Mouse (Mus musculus): Measurements from ENCODE around the gene Hmcn2. TPM values are rescaled to one million over a fixed set of nuclear protein-coding genes. Genes with fewer than 3 reads are reported as not detected.

Hmcn2 gene
- total RNA-seq, 1 experiment from 2014 or later, result not detected

GRCm38 (mm10) chr2:31501448-31502130, 187.4 kb downstream of the Hmcn2 start:
- ATAC-seq (replicated peaks; ENCODE audit: low read depth, poor library complexity, severe bottlenecking), result no peak

- ATAC-seq (replicated peaks; ENCODE audit: low read depth, poor library complexity, severe bottlenecking), result no peak
Observed at GRCm38 (mm10) chr2:31502616-31503522, 188.7 kb downstream of the Hmcn2 start.

GRCm38 (mm10) chr2:31505472-31505871, 191.3 kb downstream of the Hmcn2 start:
- ATAC-seq (replicated peaks; ENCODE audit: low read depth, poor library complexity, severe bottlenecking), result no peak

- no peak for ATAC-seq (replicated peaks; ENCODE audit: low read depth, poor library complexity, severe bottlenecking)
Observed at GRCm38 (mm10) chr2:31508851-31509250, 194.6 kb downstream of the Hmcn2 start.

Other genes starting within 250 kb of the Hmcn2 start
- 43.4 and 54.3 TPM in 2 replicates for gene Fnbp1, start 172.4 kb upstream of the Hmcn2 start, total RNA-seq (2017)
- 13.7 and 15.1 TPM in 2 replicates for gene Gpr107, start 162.1 kb upstream of the Hmcn2 start, total RNA-seq (2017)
- gene Ncs1, start 68.6 kb upstream of the Hmcn2 start, total RNA-seq (2017), result 2.3 and 6.4 TPM in 2 replicates
- 82.2 and 94.0 TPM in 2 replicates for gene Ass1, start 155.8 kb downstream of the Hmcn2 start, total RNA-seq (2017)

Measured in common myeloid progenitor, adult 5-6 weeks (primary cell).